Mouse (Mus musculus) bone marrow macrophage, adult 2 months (primary cell): ENCODE results near the gene Lrfn3. TPM values are rescaled to one million over a fixed set of nuclear protein-coding genes. Genes with fewer than 3 reads are reported as not detected.

Source experiments
- H3K27ac ChIP-seq: 2 replicates; pipeline ENCODE4 v1.5.1; 2012; ENCODE audit warnings: low read depth, low read length; ENCODE audit not compliant: insufficient read depth
- H3K4me1 ChIP-seq: 2 replicates; pipeline ENCODE4 v1.6.1; 2012; ENCODE audit warnings: low read length; ENCODE audit not compliant: control insufficient read depth, insufficient read depth
- H3K4me3 ChIP-seq: 2 replicates; pipeline ENCODE4 v1.5.1; 2012; ENCODE audit warnings: mild to moderate bottlenecking, low read length, moderate library complexity; ENCODE audit not compliant: insufficient read depth
- CTCF ChIP-seq: IDR thresholded peaks from 2 replicates; pipeline ENCODE4 v1.5.1; 2012; ENCODE audit warnings: low read depth, mild to moderate bottlenecking, low read length, moderate library complexity
- POLR2A ChIP-seq: IDR thresholded peaks from 2 replicates; pipeline ENCODE4 v1.6.1; 2012; ENCODE audit warnings: mild to moderate bottlenecking, low read depth, low read length, borderline replicate concordance
- polyA plus RNA-seq: library from polyadenylated mRNA; stranded (reverse); fragments of >200 nt; gene quantifications from 2 replicates; pipeline ENCODE4 v1.2.4, GENCODE M21; 2012; ENCODE audit not compliant: missing spikeins, insufficient read depth, insufficient read length

The Lrfn3 gene
- polyA plus RNA-seq, 1 experiment, result not detected

GRCm38 (mm10) chr7:30314721-30315155 lies 47.8 kb downstream of the Lrfn3 start, which contains the start of gene Syne4:
Syne4 (plus strand) TSS chr7:30314807.
- no peak for TF ChIP-seq CTCF
- no peak for TF ChIP-seq POLR2A
- Histone ChIP-seq H3K4me1 (peaks cover 2% of the 10 kb centered on the region; the same call in 1 of the 2 replicates), H3K4me3 (no peak within 1 kb of the TSS), H3K27ac (no peak within 1 kb of the TSS)

- H3K27ac ChIP-seq, result no peak overlapping the region
- H3K4me3 ChIP-seq, result no peak overlapping the region
- H3K4me1 ChIP-seq, result peaks cover 5% of the 10 kb centered on the region; the same call in 1 of the 2 replicates
- TF ChIP-seq POLR2A (no peak), CTCF (no peak)
Observed at GRCm38 (mm10) chr7:30313666-30314320, 48.8 kb downstream of the Lrfn3 start.

GRCm38 (mm10) chr7:30310136-30310535 lies 52.4 kb downstream of the Lrfn3 start:
- peaks cover 9% of the 10 kb centered on the region for H3K4me1 ChIP-seq
- H3K27ac ChIP-seq, result no peak overlapping the region
- no peak for TF ChIP-seq CTCF
- TF ChIP-seq POLR2A, result no peak
- no peak overlapping the region for H3K4me3 ChIP-seq

GRCm38 (mm10) chr7:30309395-30310129 lies 53.0 kb downstream of the Lrfn3 start:
- TF ChIP-seq CTCF (no peak), POLR2A (no peak)
- no peak overlapping the region for H3K27ac ChIP-seq
- peak overlapping the region; percentile 85 for H3K4me3 ChIP-seq
- H3K4me1 ChIP-seq, result peaks cover 9% of the 10 kb centered on the region

GRCm38 (mm10) chr7:30308076-30309005 lies 54.2 kb downstream of the Lrfn3 start, which contains the start of gene Alkbh6:
Alkbh6 (plus strand) TSS chr7:30308717.
- H3K27ac ChIP-seq, result peak within 1 kb of the TSS; percentile 17; the same call in 1 of the 2 replicates
- TF ChIP-seq CTCF, result no peak
- TF ChIP-seq POLR2A, result no peak
- peak within 1 kb of the TSS; percentile 85 for H3K4me3 ChIP-seq
- peaks cover 9% of the 10 kb centered on the region for H3K4me1 ChIP-seq

- Histone ChIP-seq H3K4me1 (peaks cover 9% of the 10 kb centered on the region), H3K4me3 (no peak overlapping the region), H3K27ac (no peak overlapping the region)
- TF ChIP-seq POLR2A (no peak), CTCF (no peak)
Observed at GRCm38 (mm10) chr7:30306083-30306779, 56.3 kb downstream of the Lrfn3 start.

Other genes with a start within 250 kb of the Lrfn3 start
- 7.7 and 8.9 TPM in 2 replicates for gene Zfp382, start 240.8 kb downstream of the Lrfn3 start, polyA plus RNA-seq
- 19.9 and 22.9 TPM in 2 replicates for gene Zfp146, start 193.0 kb downstream of the Lrfn3 start, polyA plus RNA-seq
- 8.0 and 14.3 TPM in 2 replicates for gene Cox7a1, start 178.6 kb downstream of the Lrfn3 start, polyA plus RNA-seq
- gene Capns1, start 164.0 kb downstream of the Lrfn3 start, polyA plus RNA-seq, result 501 and 572 TPM in 2 replicates
- 47.6 and 50.3 TPM in 2 replicates for gene Polr2i, start 130.8 kb downstream of the Lrfn3 start, polyA plus RNA-seq
- 83.3 and 108 TPM in 2 replicates for gene Tbcb, start 130.5 kb downstream of the Lrfn3 start, polyA plus RNA-seq
- not detected in 2 replicates for gene Ovol3, start 127.0 kb downstream of the Lrfn3 start, polyA plus RNA-seq
- 0.55 and 1.0 TPM in 2 replicates for gene Thap8, start 82.7 kb downstream of the Lrfn3 start, polyA plus RNA-seq
- gene Wdr62, start 82.4 kb downstream of the Lrfn3 start, polyA plus RNA-seq, result 21.4 and 25.8 TPM in 2 replicates
- gene Clip3, start 71.0 kb downstream of the Lrfn3 start, polyA plus RNA-seq, result 0.49 and 1.7 TPM in 2 replicates
- gene Alkbh6, start 54.1 kb downstream of the Lrfn3 start, polyA plus RNA-seq, result 32.8 and 39.9 TPM in 2 replicates
- gene Syne4, start 48.0 kb downstream of the Lrfn3 start, polyA plus RNA-seq, result 1.2 TPM in 1 of 2 replicates, not detected in the other
- gene E130208F15Rik, start 41.0 kb downstream of the Lrfn3 start, polyA plus RNA-seq, result not detected in 2 replicates
- gene Sdhaf1, start 38.9 kb downstream of the Lrfn3 start, polyA plus RNA-seq, result 4.5 and 4.6 TPM in 2 replicates
- 3,702 and 3,978 TPM in 2 replicates for gene Tyrobp, start 51.0 kb upstream of the Lrfn3 start, polyA plus RNA-seq
- 53.0 and 56.7 TPM in 2 replicates for gene Hcst, start 57.1 kb upstream of the Lrfn3 start, polyA plus RNA-seq
- gene Nfkbid, start 59.0 kb upstream of the Lrfn3 start, polyA plus RNA-seq, result 18.6 and 22.4 TPM in 2 replicates
- 2.0 and 2.3 TPM in 2 replicates for gene Aplp1, start 82.8 kb upstream of the Lrfn3 start, polyA plus RNA-seq
- not detected in 2 replicates for gene Kirrel2, start 94.9 kb upstream of the Lrfn3 start, polyA plus RNA-seq
- not detected in 2 replicates for gene Nphs1, start 95.5 kb upstream of the Lrfn3 start, polyA plus RNA-seq
- gene Prodh2, start 130.8 kb upstream of the Lrfn3 start, polyA plus RNA-seq, result not detected in 2 replicates
- 8.4 and 9.5 TPM in 2 replicates for gene Arhgap33, start 172.3 kb upstream of the Lrfn3 start, polyA plus RNA-seq
- 12.0 and 14.6 TPM in 2 replicates for gene Hspb6, start 189.4 kb upstream of the Lrfn3 start, polyA plus RNA-seq
- gene Proser3, start 189.5 kb upstream of the Lrfn3 start, polyA plus RNA-seq, result 8.8 and 12.2 TPM in 2 replicates
- gene Lin37, start 197.1 kb upstream of the Lrfn3 start, polyA plus RNA-seq, result 29.6 and 44.3 TPM in 2 replicates
- gene U2af1l4, start 200.5 kb upstream of the Lrfn3 start, polyA plus RNA-seq, result 62.1 and 74.5 TPM in 2 replicates
- gene Gm49396, start 200.6 kb upstream of the Lrfn3 start, polyA plus RNA-seq, result 7.9 and 12.2 TPM in 2 replicates
- 204 and 236 TPM in 2 replicates for gene Psenen, start 200.9 kb upstream of the Lrfn3 start, polyA plus RNA-seq
- gene Igflr1, start 202.7 kb upstream of the Lrfn3 start, polyA plus RNA-seq, result 1.3 and 2.1 TPM in 2 replicates
- 36.2 and 38.4 TPM in 2 replicates for gene Kmt2b, start 226.0 kb upstream of the Lrfn3 start, polyA plus RNA-seq
- 0.45 TPM in 1 of 2 replicates, not detected in the other for gene Zbtb32, start 236.1 kb upstream of the Lrfn3 start, polyA plus RNA-seq